Mouse (Mus musculus): Measurements from ENCODE around the gene Zbtb7b. TPM values are rescaled to one million over a fixed set of nuclear protein-coding genes. Genes with fewer than 3 reads are reported as not detected.

Zbtb7b gene
- total and polyA plus RNA-seq, 3 experiments: 11.9 to 34.2 (median 27.6) TPM

DNA sequence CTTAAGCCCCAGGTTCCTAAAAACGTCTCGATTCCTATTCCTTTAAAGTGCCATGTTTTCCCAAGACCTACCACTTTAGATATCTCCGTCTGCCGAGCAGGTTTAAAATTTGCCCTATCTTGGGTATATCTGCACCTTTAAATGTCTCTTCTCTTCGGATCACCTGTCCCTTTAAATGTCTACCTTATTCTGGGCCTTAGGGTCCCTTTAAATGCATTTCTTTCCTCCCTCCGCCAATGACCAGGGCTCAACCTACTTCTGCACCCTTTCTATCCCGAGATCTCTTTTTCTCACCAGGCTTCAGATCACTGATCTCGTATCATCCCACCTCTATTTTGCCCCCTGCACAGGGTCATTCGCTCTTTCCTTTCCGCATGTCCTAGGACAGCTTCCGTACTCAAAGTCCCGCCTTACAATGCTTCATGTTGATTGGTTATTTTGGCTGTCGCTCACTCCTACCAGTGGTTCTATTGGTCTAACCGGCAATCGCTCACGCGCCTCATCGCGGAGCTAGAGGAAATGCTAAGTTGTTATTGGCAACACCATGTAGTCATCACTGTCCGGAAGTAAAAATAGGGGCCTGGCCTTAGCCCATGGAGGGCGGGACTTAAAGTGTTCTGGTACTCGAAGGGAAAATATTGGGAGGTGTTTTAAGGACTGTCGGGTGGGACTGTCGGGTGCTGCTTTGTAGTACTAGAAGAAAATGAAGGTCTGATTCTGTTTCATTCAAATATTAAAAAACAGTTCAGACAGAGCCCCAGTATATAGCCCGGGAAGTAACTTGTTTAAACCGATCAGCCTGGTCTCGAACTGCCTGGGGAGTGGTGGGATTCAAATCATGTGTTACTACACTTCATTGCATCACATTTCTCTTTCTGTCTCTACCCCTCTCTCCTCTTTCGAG is 17.2 kb upstream of the Zbtb7b start, which contains the start of gene Flad1 (continued):
- TF ChIP-seq ZC3H11A (IDR thresholded peaks at IDR 0.05; ENCODE audit: low read depth, low read length): no peak
- TF ChIP-seq NRF1 (IDR thresholded peaks at IDR 0.05; ENCODE audit: low read depth, low read length): peak; percentile 66
- TF ChIP-seq PAX5 (IDR thresholded peaks at IDR 0.05; ENCODE audit: low read length): no peak
- TF ChIP-seq MAZ (IDR thresholded peaks at IDR 0.05; ENCODE audit: low read depth, low read length): peak; percentile 27; the same call in 1 of the 2 replicates
- no peak for TF ChIP-seq TBP (conservative IDR thresholded peaks at IDR 0.05; ENCODE audit: low read depth, low read length)
- TF ChIP-seq JUN (IDR thresholded peaks at IDR 0.05; ENCODE audit: insufficient read depth, low read depth, low read length): no peak
- TF ChIP-seq HCFC1 (IDR thresholded peaks at IDR 0.05; ENCODE audit: low read depth, low read length): peak; percentile 87
- peak; percentile 91 for TF ChIP-seq MXI1 (IDR thresholded peaks at IDR 0.05; ENCODE audit: low read depth, low read length)
- TF ChIP-seq EP300 (IDR thresholded peaks at IDR 0.05; ENCODE audit: low read length): no peak
- TF ChIP-seq TCF12 (IDR thresholded peaks at IDR 0.05; ENCODE audit: low read depth, low read length): peak; percentile 52
- TF ChIP-seq BHLHE40 (IDR thresholded peaks at IDR 0.05; ENCODE audit: low read depth, low read length): no peak
- TF ChIP-seq NELFE (IDR thresholded peaks at IDR 0.05; ENCODE audit: low read depth, low read length): peak; percentile 63

DNA sequence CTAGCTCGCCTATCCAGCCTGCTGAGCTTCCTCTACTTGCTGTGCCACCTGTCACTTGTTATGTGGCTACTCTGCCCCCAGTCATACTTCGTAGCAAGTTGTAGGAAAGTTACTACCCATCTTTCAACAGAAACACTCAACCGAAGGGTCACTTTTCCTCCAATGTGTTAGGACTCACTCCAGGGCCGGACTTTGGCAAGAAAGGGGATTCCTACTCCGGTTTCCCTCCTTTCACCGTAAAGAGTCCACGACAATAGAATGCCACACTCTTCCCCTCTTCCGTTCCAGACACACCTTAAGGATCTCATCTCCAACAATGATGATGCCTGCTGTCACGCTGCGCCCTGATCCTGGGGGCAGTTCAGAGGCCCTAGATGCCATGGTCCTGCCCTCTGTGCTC is 16.3 kb upstream of the Zbtb7b start:
- Histone ChIP-seq H3K27ac (ENCODE audit: insufficient read depth, low read depth) (no peak overlapping the region), H3K79me2 (replicated peaks; ENCODE audit: control insufficient read depth, extremely low read depth, insufficient read depth, poor library complexity, severe bottlenecking) (peaks cover 9% of the 10 kb centered on the region), H3K4me1 (ENCODE audit: control insufficient read depth in 1 of 2, insufficient read depth in 2 of 2) (peaks cover 3 to 51% of the 10 kb centered on the region in 2 experiments), H3K9me3 (replicated peaks; ENCODE audit: low read length) (peaks cover 7% of the 10 kb centered on the region), H3K9ac (ENCODE audit: insufficient read depth, low read depth) (peak overlapping the region; percentile 64), H3K36me3 (replicated peaks in 1 of 2; ENCODE audit: control insufficient read depth in 1 of 2, insufficient read depth in 1 of 2, low read length in 1 of 2) (peaks cover 43 to 60% of the 10 kb centered on the region in 2 experiments), H3K4me2 (ENCODE audit: insufficient read depth, low read depth, poor library complexity, severe bottlenecking) (peak overlapping the region; percentile 25), H3K4me3 (replicated peaks in 1 of 3; ENCODE audit: low read depth in 2 of 3, low read length in 2 of 3, poor library complexity in 1 of 3) (peak overlapping the region; percentile 61 to 96 (median 64)), H3K27me3 (replicated peaks) (no peaks in the 10 kb centered on the region)
- in situ Hi-C loops (cut with MboI; ENCODE audit: low pct_ligation_motif_present, low pct_unique_long_range_greater_than_20kb, low sequenced_read_pairs): no loop called here
- DNase-seq (ENCODE audit: extremely low read depth): no peak
- dilution Hi-C loops (cut with MboI; ENCODE audit: extremely low pct_ligation_motif_present, extremely low pct_unique_long_range_greater_than_20kb, low sequenced_read_pairs): no loop called here
- TF ChIP-seq RAD21 (IDR thresholded peaks at IDR 0.05; ENCODE audit: low read depth, low read length): no peak

DNA sequence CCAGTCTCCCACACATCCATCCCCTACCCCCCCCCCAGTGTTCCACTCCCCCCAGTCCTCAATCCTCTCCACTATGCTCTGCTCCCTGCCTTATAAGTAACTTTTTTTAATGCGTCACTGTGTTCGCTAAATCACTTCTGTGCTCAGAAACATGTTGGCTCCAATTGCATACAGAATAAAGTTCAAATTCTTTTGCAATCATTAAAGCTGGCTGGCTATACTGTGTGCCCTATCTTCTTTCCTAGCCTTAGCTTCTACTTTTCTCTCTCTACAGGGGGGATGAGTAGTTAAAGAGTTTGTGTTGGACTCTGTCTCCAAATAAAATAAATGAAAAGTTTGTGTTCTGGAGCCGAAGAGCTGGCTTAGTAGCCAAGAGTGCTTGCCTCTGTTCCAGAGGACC is 15.1 kb upstream of the Zbtb7b start:
- Histone ChIP-seq H3K9me3 (replicated peaks; ENCODE audit: low read length) (peaks cover under 1% of the 10 kb centered on the region), H3K4me1 (ENCODE audit: control insufficient read depth in 1 of 2, insufficient read depth in 2 of 2) (peaks cover 3 to 62% of the 10 kb centered on the region in 2 experiments), H3K4me3 (replicated peaks in 1 of 3; ENCODE audit: low read depth in 2 of 3, low read length in 2 of 3, poor library complexity in 1 of 3) (no peak overlapping the region), H3K9ac (ENCODE audit: insufficient read depth, low read depth) (no peak overlapping the region), H3K4me2 (ENCODE audit: insufficient read depth, low read depth, poor library complexity, severe bottlenecking) (0 out of 2 replicates have a peak overlapping the region, but pooled peaks have one; percentile 1), H3K27ac (ENCODE audit: insufficient read depth, low read depth) (no peak overlapping the region), H3K36me3 (replicated peaks in 1 of 2; ENCODE audit: control insufficient read depth in 1 of 2, insufficient read depth in 1 of 2, low read length in 1 of 2) (peaks cover 38 to 61% of the 10 kb centered on the region in 2 experiments), H3K79me2 (replicated peaks; ENCODE audit: control insufficient read depth, extremely low read depth, insufficient read depth, poor library complexity, severe bottlenecking) (0 out of 2 replicates have a peak, but pooled peaks cover 6% of the 10 kb centered on the region), H3K27me3 (replicated peaks) (no peaks in the 10 kb centered on the region)
- in situ Hi-C loops (cut with MboI; ENCODE audit: low pct_ligation_motif_present, low pct_unique_long_range_greater_than_20kb, low sequenced_read_pairs) (no loop called here), dilution Hi-C loops (cut with MboI; ENCODE audit: extremely low pct_ligation_motif_present, extremely low pct_unique_long_range_greater_than_20kb, low sequenced_read_pairs) (no loop called here)
- no peak for TF ChIP-seq CHD2 (IDR thresholded peaks at IDR 0.05; ENCODE audit: low read length)
- no peak for TF ChIP-seq HCFC1 (IDR thresholded peaks at IDR 0.05; ENCODE audit: low read depth, low read length)
- no peak for TF ChIP-seq USF2 (conservative IDR thresholded peaks at IDR 0.05; ENCODE audit: low read depth, low read length)
- no peak for TF ChIP-seq NELFE (IDR thresholded peaks at IDR 0.05; ENCODE audit: low read depth, low read length)
- no peak for TF ChIP-seq CHD1 (IDR thresholded peaks at IDR 0.05; ENCODE audit: low read depth, low read length)
- TF ChIP-seq E2F4 (IDR thresholded peaks at IDR 0.05; ENCODE audit: insufficient replicate concordance, low read depth, low read length): no peak
- no peak for TF ChIP-seq POLR2AphosphoS2 (IDR thresholded peaks at IDR 0.05; ENCODE audit: low read depth, low read length)
- TF ChIP-seq KAT2A (IDR thresholded peaks at IDR 0.05; ENCODE audit: insufficient replicate concordance, low read length): no peak
- TF ChIP-seq JUND (conservative IDR thresholded peaks at IDR 0.05; ENCODE audit: low read depth, low read length): no peak
- TF ChIP-seq ZKSCAN1 (IDR thresholded peaks at IDR 0.05; ENCODE audit: borderline replicate concordance, low read depth, low read length): no peak
- no peak for TF ChIP-seq PAX5 (IDR thresholded peaks at IDR 0.05; ENCODE audit: low read length)
- TF ChIP-seq ZC3H11A (IDR thresholded peaks at IDR 0.05; ENCODE audit: low read depth, low read length): no peak
- no peak for TF ChIP-seq JUN (IDR thresholded peaks at IDR 0.05; ENCODE audit: insufficient read depth, low read depth, low read length)
- TF ChIP-seq POLR2A (IDR thresholded peaks at IDR 0.05; ENCODE audit: low read depth, low read length): no peak
- no peak for TF ChIP-seq SMC3 (IDR thresholded peaks at IDR 0.05; ENCODE audit: low read depth, low read length)
- TF ChIP-seq GABPA (IDR thresholded peaks at IDR 0.05; ENCODE audit: insufficient replicate concordance, low read depth, low read length): no peak
- TF ChIP-seq UBTF (IDR thresholded peaks at IDR 0.05; ENCODE audit: low read depth, low read length): no peak
- DNase-seq (ENCODE audit: extremely low read depth): no peak
